Mouse (Mus musculus) C2C12 (cell line): ENCODE results near the gene Cyb561d2.

Source experiments
- CEBPB ChIP-seq: IDR thresholded peaks from one replicate; pipeline ENCODE4 v1.6.1; 2011; ENCODE audit warnings: low read depth, mild to moderate bottlenecking, control low read depth, moderate library complexity
- CTCF ChIP-seq: IDR thresholded peaks from one replicate; pipeline ENCODE4 v1.5.1; 2011; ENCODE audit not compliant: control insufficient read depth, insufficient read depth, insufficient read length
- MAX ChIP-seq: IDR thresholded peaks from one replicate; pipeline ENCODE4 v1.6.1; 2011; ENCODE audit warnings: mild to moderate bottlenecking, control low read depth
- MYOD1 ChIP-seq: IDR thresholded peaks from one replicate; pipeline ENCODE4 v1.6.1; 2011; ENCODE audit warnings: low read depth; ENCODE audit not compliant: control insufficient read depth, insufficient read length
- MYOG ChIP-seq: IDR thresholded peaks from one replicate; pipeline ENCODE4 v1.6.1; 2011; ENCODE audit not compliant: control insufficient read depth, insufficient read length; ENCODE audit errors: extremely low read depth
- USF1 ChIP-seq: IDR thresholded peaks from one replicate; pipeline ENCODE4 v1.6.1; 2011; ENCODE audit warnings: low read depth, mild to moderate bottlenecking, control low read depth, moderate library complexity

DNA sequence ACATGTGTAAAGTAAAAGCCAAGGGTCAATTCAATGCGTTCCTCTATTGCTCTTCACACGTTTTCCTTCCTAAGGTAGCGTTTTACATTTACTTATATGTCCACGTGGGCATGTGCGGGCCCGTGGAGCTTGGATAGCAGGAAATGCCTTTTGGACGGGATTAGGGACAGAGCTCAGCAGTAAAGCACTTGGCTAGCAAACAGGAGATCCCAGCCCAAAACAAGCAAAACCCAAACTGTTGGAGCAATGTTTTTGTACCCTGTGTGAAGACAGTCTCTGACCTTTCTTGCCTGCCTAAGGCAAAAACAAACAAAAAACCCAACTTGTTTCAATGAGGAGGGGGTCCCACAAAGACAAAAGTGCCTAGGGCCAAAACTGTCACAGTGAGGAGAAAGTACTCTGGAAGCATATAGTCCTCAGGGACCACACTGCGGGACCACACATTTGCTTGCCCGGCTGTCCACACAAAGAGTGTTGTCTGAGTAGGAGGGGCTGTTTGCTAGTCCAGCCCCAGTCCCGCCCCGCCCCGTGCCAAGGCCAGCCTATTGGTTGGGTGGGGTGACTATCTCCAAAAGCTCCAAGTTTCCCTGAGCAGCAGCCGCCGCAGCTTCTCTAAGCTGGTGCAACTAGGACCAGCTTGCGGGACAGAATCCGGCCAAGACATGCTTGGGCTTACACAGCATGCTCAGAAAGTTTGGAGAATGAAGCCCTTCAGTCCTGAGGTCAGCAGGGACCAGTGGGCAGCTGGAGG, 34.5 kb upstream of the Cyb561d2 start, which contains the start of gene Hyal1:
- no peak for TF ChIP-seq CTCF
- no peak for TF ChIP-seq MAX
- no peak for TF ChIP-seq MYOG
- no peak for TF ChIP-seq USF1
- TF ChIP-seq CEBPB, result no peak
- TF ChIP-seq MYOD1, result no peak
